Mouse (Mus musculus): Measurements from ENCODE around the gene Fntb. TPM values are rescaled to one million over a fixed set of nuclear protein-coding genes. Genes with fewer than 3 reads are reported as not detected.

The Fntb gene
- polyA plus RNA-seq, 2 experiments: 21.4 to 28.8 TPM

- Histone ChIP-seq H3K9me3 (ENCODE audit: control insufficient read depth, low read length) (no peaks in the 10 kb centered on the region), H3K36me3 (replicated peaks; ENCODE audit: control insufficient read depth, insufficient read depth, low read depth) (no peaks in the 10 kb centered on the region), H3K9ac (replicated peaks) (no peak overlapping the region), H3K27ac (no peak overlapping the region), H3K4me2 (ENCODE audit: low read depth) (no peak overlapping the region), H3K4me3 (ENCODE audit: insufficient read depth in 1 of 2, low read depth in 2 of 2, low read length in 2 of 2) (no peak overlapping the region), H3K4me1 (replicated peaks; ENCODE audit: control insufficient read depth in 2 of 2, insufficient read depth in 2 of 2, low read length in 1 of 2) (peaks cover 0 to under 1% of the 10 kb centered on the region in 2 experiments; a peak in 2 of 4 replicates), H3K27me3 (ENCODE audit: control insufficient read depth, insufficient read depth, low read length) (no peaks in the 10 kb centered on the region)
- DNase-seq (ENCODE audit: low read depth in 3 of 3, low spot score in 3 of 3) (no peak), ATAC-seq (ENCODE audit: insufficient read depth) (no peak)
- 73% methylated on average over 5 of the region's 5 CpGs for WGBS (ENCODE audit: insufficient replicate concordance)
- no peak for TF ChIP-seq EP300 (IDR thresholded peaks at IDR 0.05; ENCODE audit: low read depth)
- no peak for TF ChIP-seq CTCF (IDR thresholded peaks at IDR 0.05; ENCODE audit: low read depth)
Measured at GRCm38 (mm10) chr12:76771540-76771939, 6.2 kb downstream of the Fntb start.

DNA sequence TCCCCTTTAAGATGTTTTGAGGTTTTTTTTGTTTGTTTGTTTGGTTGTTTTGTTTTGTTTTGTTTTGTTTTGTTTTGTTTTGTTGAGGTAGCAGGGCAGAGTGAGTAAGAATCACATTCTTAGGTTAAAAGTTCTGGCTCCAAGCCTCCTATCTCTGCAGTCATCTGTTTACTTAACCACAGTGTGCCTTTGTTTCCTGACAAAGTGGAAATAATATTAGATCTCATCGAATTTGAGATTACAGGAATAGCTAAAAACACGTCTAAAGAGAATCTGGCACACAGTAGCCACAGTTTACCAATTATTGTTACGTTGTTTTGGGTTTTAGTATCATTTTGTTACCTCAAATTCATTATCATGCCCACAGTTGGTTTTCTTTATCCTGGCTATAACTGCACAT lies 9.3 kb downstream of the Fntb start:
- ATAC-seq (ENCODE audit: insufficient read depth) (no peak), DNase-seq (ENCODE audit: low read depth in 3 of 3, low spot score in 3 of 3) (no peak)
- no peak overlapping the region for H3K4me2 ChIP-seq (ENCODE audit: low read depth)
- no peaks in the 10 kb centered on the region for H3K9me3 ChIP-seq (ENCODE audit: control insufficient read depth, low read length)
- H3K4me1 ChIP-seq (replicated peaks; ENCODE audit: control insufficient read depth in 2 of 2, insufficient read depth in 2 of 2, low read length in 1 of 2): no peaks in the 10 kb centered on the region
- TF ChIP-seq CTCF (IDR thresholded peaks at IDR 0.05; ENCODE audit: low read depth) (no peak), EP300 (IDR thresholded peaks at IDR 0.05; ENCODE audit: low read depth) (no peak)
- H3K36me3 ChIP-seq (replicated peaks; ENCODE audit: control insufficient read depth, insufficient read depth, low read depth): no peaks in the 10 kb centered on the region
- H3K4me3 ChIP-seq (ENCODE audit: insufficient read depth in 1 of 2, low read depth in 2 of 2, low read length in 2 of 2): no peak overlapping the region
- no peaks in the 10 kb centered on the region for H3K27me3 ChIP-seq (ENCODE audit: control insufficient read depth, insufficient read depth, low read length)
- no peak overlapping the region for H3K9ac ChIP-seq (replicated peaks)
- no peak overlapping the region for H3K27ac ChIP-seq
- WGBS (ENCODE audit: insufficient replicate concordance): 33% methylated on average over 3 of the region's 3 CpGs

DNA sequence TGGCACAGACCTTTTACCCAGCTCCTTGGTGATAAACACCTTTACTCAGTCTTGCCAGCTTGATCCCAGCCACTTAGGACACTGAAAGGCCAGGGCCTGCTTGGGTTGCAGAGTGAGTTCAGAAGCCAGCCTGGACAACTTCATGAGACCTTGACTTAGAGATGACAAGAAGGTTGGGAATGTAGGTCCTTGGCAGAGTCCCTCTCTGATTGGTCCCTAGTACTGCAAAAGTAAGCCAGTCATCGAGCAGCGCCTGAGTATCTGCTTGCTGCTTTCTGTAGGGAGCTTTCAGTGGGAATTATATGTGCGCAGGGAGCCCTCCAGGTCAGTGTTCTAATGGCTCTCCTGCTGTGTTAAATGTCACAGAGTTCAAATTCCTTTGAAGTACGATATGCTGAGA lies 9.7 kb downstream of the Fntb start:
- Histone ChIP-seq H3K27me3 (ENCODE audit: control insufficient read depth, insufficient read depth, low read length) (no peaks in the 10 kb centered on the region), H3K4me2 (ENCODE audit: low read depth) (no peak overlapping the region), H3K36me3 (replicated peaks; ENCODE audit: control insufficient read depth, insufficient read depth, low read depth) (no peaks in the 10 kb centered on the region; the same call in 1 of the 2 replicates), H3K9me3 (ENCODE audit: control insufficient read depth, low read length) (no peaks in the 10 kb centered on the region), H3K27ac (no peak overlapping the region), H3K9ac (replicated peaks) (no peak overlapping the region), H3K4me1 (replicated peaks; ENCODE audit: control insufficient read depth in 2 of 2, insufficient read depth in 2 of 2, low read length in 1 of 2) (no peaks in the 10 kb centered on the region), H3K4me3 (ENCODE audit: insufficient read depth in 1 of 2, low read depth in 2 of 2, low read length in 2 of 2) (no peak overlapping the region)
- 80% methylated on average over 4 of the region's 4 CpGs for WGBS (ENCODE audit: insufficient replicate concordance)
- ATAC-seq (ENCODE audit: insufficient read depth): no peak
- DNase-seq (ENCODE audit: low read depth in 3 of 3, low spot score in 3 of 3): no peak
- TF ChIP-seq EP300 (IDR thresholded peaks at IDR 0.05; ENCODE audit: low read depth) (no peak), CTCF (IDR thresholded peaks at IDR 0.05; ENCODE audit: low read depth) (no peak)

DNA sequence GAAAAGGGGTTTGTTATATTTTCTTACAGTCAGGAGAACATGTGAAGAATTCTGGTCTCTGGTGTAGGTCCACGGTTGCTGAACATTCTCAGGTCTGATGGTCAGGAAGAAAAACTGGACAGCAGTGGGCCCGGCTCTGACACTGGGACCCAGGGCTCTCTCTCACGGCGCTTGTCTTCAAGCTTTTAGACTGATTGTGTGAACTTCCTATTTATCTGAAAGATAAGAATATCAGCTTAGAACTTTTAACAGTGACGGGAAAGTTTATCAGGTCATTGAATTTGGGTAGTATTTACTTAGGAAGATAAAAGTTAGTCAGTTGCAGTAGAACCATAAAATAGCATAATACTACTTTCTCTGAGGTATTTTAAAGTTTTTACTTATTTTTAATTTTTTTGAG lies 11.5 kb downstream of the Fntb start:
- Histone ChIP-seq H3K9ac (replicated peaks) (no peak overlapping the region), H3K27me3 (ENCODE audit: control insufficient read depth, insufficient read depth, low read length) (no peaks in the 10 kb centered on the region), H3K9me3 (ENCODE audit: control insufficient read depth, low read length) (no peaks in the 10 kb centered on the region), H3K27ac (no peak overlapping the region), H3K36me3 (replicated peaks; ENCODE audit: control insufficient read depth, insufficient read depth, low read depth) (no peaks in the 10 kb centered on the region; the same call in 1 of the 2 replicates), H3K4me2 (ENCODE audit: low read depth) (no peak overlapping the region), H3K4me3 (ENCODE audit: insufficient read depth in 1 of 2, low read depth in 2 of 2, low read length in 2 of 2) (no peak overlapping the region), H3K4me1 (replicated peaks; ENCODE audit: control insufficient read depth in 2 of 2, insufficient read depth in 2 of 2, low read length in 1 of 2) (no peaks in the 10 kb centered on the region)
- 38% methylated on average over 5 of the region's 5 CpGs for WGBS (ENCODE audit: insufficient replicate concordance)
- DNase-seq (ENCODE audit: low read depth in 3 of 3, low spot score in 3 of 3): no peak
- no peak for TF ChIP-seq CTCF (IDR thresholded peaks at IDR 0.05; ENCODE audit: low read depth)
- TF ChIP-seq EP300 (IDR thresholded peaks at IDR 0.05; ENCODE audit: low read depth): no peak
- ATAC-seq (ENCODE audit: insufficient read depth): no peak

DNA sequence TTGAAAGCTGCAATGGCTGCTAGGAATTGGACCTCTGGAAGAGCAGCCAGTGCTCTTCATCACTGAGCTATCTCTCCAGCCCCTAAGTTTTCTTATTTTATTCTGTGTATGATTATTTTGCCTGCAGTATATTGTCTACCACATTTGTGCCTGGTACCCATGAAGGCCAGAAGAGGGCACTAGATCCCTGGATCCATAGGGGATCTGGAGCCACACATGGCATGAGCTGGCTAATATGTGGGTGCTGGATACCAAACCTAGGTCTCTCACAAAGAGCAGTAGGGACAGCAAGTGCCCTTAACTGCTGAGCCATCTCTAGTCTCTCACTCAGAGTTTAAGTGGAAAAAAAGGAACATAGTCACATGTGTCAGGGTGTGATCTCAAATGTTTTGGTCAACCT lies 12.5 kb downstream of the Fntb start:
- H3K9me3 ChIP-seq (ENCODE audit: control insufficient read depth, low read length): no peaks in the 10 kb centered on the region
- no peak overlapping the region for H3K27ac ChIP-seq
- ATAC-seq (ENCODE audit: insufficient read depth): no peak
- TF ChIP-seq EP300 (IDR thresholded peaks at IDR 0.05; ENCODE audit: low read depth): no peak
- peak; percentile 49 for TF ChIP-seq CTCF (IDR thresholded peaks at IDR 0.05; ENCODE audit: low read depth)
- no peak overlapping the region for H3K4me2 ChIP-seq (ENCODE audit: low read depth)
- no peaks in the 10 kb centered on the region for H3K4me1 ChIP-seq (replicated peaks; ENCODE audit: control insufficient read depth in 2 of 2, insufficient read depth in 2 of 2, low read length in 1 of 2)
- no peak overlapping the region for H3K4me3 ChIP-seq (ENCODE audit: insufficient read depth in 1 of 2, low read depth in 2 of 2, low read length in 2 of 2)
- no peak for DNase-seq (ENCODE audit: low read depth in 3 of 3, low spot score in 3 of 3)
- no peaks in the 10 kb centered on the region; the same call in 1 of the 2 replicates for H3K36me3 ChIP-seq (replicated peaks; ENCODE audit: control insufficient read depth, insufficient read depth, low read depth)
- H3K27me3 ChIP-seq (ENCODE audit: control insufficient read depth, insufficient read depth, low read length): no peaks in the 10 kb centered on the region
- H3K9ac ChIP-seq (replicated peaks): no peak overlapping the region
